ENCODE assay signal across 8 mouse cellular contexts in the genomic region with DNA sequence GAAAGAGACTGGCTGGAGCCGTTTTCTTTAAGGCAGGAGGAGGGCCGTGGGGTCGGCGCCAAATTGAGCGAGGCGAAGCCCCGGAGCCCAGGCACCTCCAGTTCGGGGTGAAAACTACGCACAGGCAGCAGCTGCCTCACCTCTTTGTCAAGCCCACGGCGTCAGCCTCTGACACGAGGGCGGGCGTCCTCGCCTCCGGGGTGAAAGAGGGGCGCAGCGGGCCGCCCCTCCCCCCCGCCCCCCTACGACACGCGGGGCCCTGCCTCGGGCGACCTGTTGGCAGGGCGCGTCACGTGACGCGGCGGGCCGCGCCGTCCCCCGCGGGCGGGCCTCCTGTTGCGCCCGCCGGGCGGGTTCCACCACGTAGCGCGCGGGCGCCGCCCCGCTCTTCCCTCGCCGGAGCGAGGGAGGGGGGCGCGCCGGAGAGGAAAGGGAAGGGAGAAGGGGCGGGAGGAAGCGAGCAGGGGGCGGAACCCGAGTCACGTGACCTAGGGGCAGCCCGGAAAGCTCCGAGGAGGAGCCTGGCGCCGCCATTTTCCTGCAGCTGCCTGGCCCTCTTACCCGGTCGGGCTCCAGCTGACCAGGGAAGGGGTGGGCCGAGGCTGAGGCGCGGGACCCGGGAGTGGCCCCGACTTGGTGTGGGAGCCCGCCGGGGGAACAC. TPM values are rescaled to one million over a fixed set of nuclear protein-coding genes. Genes with fewer than 3 reads are reported as not detected.
DNase-seq lines count a peak whose midpoint lies in the region; ATAC-seq and TF ChIP-seq lines count a peak whose summit lies in the region.

A gene (plus strand): TSS at position 482 of the 661 bp plus-strand sequence.

- ATAC-seq in embryonic facial prominence, embryonic 14.5 days (ENCODE audit: low read depth), result peak; percentile 94
- peak; percentile 96 for ATAC-seq in limb, embryonic 14.5 days (ENCODE audit: low FRiP score, low read depth)
- peak; percentile 95 for ATAC-seq in midbrain, postnatal 0 days (ENCODE audit: low FRiP score)

- TF ChIP-seq POLR2A in limb, embryonic 14.5 days (IDR thresholded peaks at IDR 0.05; ENCODE audit: borderline replicate concordance, extremely low read depth, insufficient read depth, insufficient read length), result peak; percentile 80; the same call in 1 of the 2 replicates

- DNase-seq in 3T3-L1 (ENCODE audit: low read depth, low spot score), result peak; percentile 92
- peak; percentile 94 to 97 for DNase-seq in adrenal gland, postnatal 4 days (ENCODE audit: low spot score in 2 of 2)
- DNase-seq in embryonic facial prominence, embryonic 14.5 days (ENCODE audit: low spot score), result peak; percentile 98
- peak; percentile 97 for DNase-seq in heart, adult 8-10 months (ENCODE audit: low spot score)
- DNase-seq in kidney, adult 9 months, result peak; percentile 98
- DNase-seq in limb, embryonic 14.5 days (ENCODE audit: low spot score), result peak; percentile 98
- peak; percentile 98 for DNase-seq in midbrain, postnatal 0 days (ENCODE audit: low spot score)
- peak; percentile 97 to 98 for DNase-seq in spleen, postnatal 14 days (ENCODE audit: low spot score in 2 of 2)

- peak within 1 kb of the TSS; percentile 96 for H3K4me3 ChIP-seq in embryonic facial prominence, embryonic 14.5 days (ENCODE audit: low read depth, low read length)
- peak within 1 kb of the TSS; percentile 95 for H3K4me3 ChIP-seq in limb, embryonic 14.5 days (replicated peaks; ENCODE audit: low read length)
- peak within 1 kb of the TSS; percentile 97 for H3K4me3 ChIP-seq in midbrain, postnatal 0 days (ENCODE audit: low read depth, low read length)

- no peaks in the 10 kb centered on the region for H3K27me3 ChIP-seq in embryonic facial prominence, embryonic 14.5 days (replicated peaks; ENCODE audit: control insufficient read depth, insufficient read depth, low read length)
- H3K27me3 ChIP-seq in limb, embryonic 14.5 days (ENCODE audit: control insufficient read depth, insufficient read depth, low read length), result no peaks in the 10 kb centered on the region
- H3K27me3 ChIP-seq in midbrain, postnatal 0 days (ENCODE audit: insufficient read depth, low read length), result no peaks in the 10 kb centered on the region

- WGBS in embryonic facial prominence, embryonic 14.5 days, result 3% methylated on average over 6 of the region's 72 CpGs
- 0% methylated on average over 13 of the region's 72 CpGs for WGBS in limb, embryonic 14.5 days
- WGBS in midbrain, postnatal 0 days, result 1% methylated on average over 36 of the region's 72 CpGs

- peaks cover 12% of the 10 kb centered on the region; the same call in 1 of the 2 replicates for H3K4me1 ChIP-seq in embryonic facial prominence, embryonic 14.5 days (ENCODE audit: control insufficient read depth, insufficient read depth, low read length)
- H3K4me1 ChIP-seq in limb, embryonic 14.5 days (ENCODE audit: control insufficient read depth, insufficient read depth, low read length), result peaks cover 11% of the 10 kb centered on the region
- H3K4me1 ChIP-seq in midbrain, postnatal 0 days (ENCODE audit: insufficient read depth, low read length), result peaks cover 3% of the 10 kb centered on the region; the same call in 1 of the 2 replicates

- no peak for TF ChIP-seq CTCF in midbrain, postnatal 0 days (IDR thresholded peaks at IDR 0.05)

- peak within 1 kb of the TSS; percentile 89 for H3K4me2 ChIP-seq in embryonic facial prominence, embryonic 14.5 days (ENCODE audit: low read depth, low read length)
- peak within 1 kb of the TSS; percentile 62 for H3K4me2 ChIP-seq in limb, embryonic 14.5 days (replicated peaks; ENCODE audit: low read depth, low read length, severe bottlenecking)
- peak within 1 kb of the TSS; percentile 57 for H3K4me2 ChIP-seq in midbrain, postnatal 0 days (ENCODE audit: low read depth, low read length, poor library complexity, severe bottlenecking)

- no peaks in the 10 kb centered on the region for H3K9me3 ChIP-seq in embryonic facial prominence, embryonic 14.5 days (ENCODE audit: control insufficient read depth, low read length)
- no peaks in the 10 kb centered on the region for H3K9me3 ChIP-seq in limb, embryonic 14.5 days (ENCODE audit: control insufficient read depth, low read length)
- H3K9me3 ChIP-seq in midbrain, postnatal 0 days (ENCODE audit: low read length), result no peaks in the 10 kb centered on the region

- no peaks in the 10 kb centered on the region for H3K36me3 ChIP-seq in embryonic facial prominence, embryonic 14.5 days (ENCODE audit: control insufficient read depth, insufficient read depth, low read length)
- no peaks in the 10 kb centered on the region for H3K36me3 ChIP-seq in limb, embryonic 14.5 days (ENCODE audit: control insufficient read depth, insufficient read depth, low read length)
- no peaks in the 10 kb centered on the region for H3K36me3 ChIP-seq in midbrain, postnatal 0 days (ENCODE audit: insufficient read depth, low read length)

- H3K9ac ChIP-seq in embryonic facial prominence, embryonic 14.5 days (ENCODE audit: low read depth, low read length), result peak within 1 kb of the TSS; percentile 99
- peak within 1 kb of the TSS; percentile 96 for H3K9ac ChIP-seq in limb, embryonic 14.5 days (ENCODE audit: low read depth, low read length, severe bottlenecking)
- peak within 1 kb of the TSS; percentile 94 for H3K9ac ChIP-seq in midbrain, postnatal 0 days (replicated peaks; ENCODE audit: low read length, poor library complexity, severe bottlenecking)

- peak within 1 kb of the TSS; percentile 99 for H3K27ac ChIP-seq in embryonic facial prominence, embryonic 14.5 days (replicated peaks; ENCODE audit: low read depth, low read length)
- peak within 1 kb of the TSS; percentile 99 for H3K27ac ChIP-seq in limb, embryonic 14.5 days (replicated peaks; ENCODE audit: low read depth, low read length)
- H3K27ac ChIP-seq in midbrain, postnatal 0 days (ENCODE audit: low read depth, low read length), result peak within 1 kb of the TSS; percentile 92

RNA-seq across cellular contexts. Expression of the gene that starts here (rescaled TPM):
- 100 to 1,000 TPM; 198 to 211 TPM for total RNA-seq in adrenal gland, postnatal 4 days (2021)
- polyA plus RNA-seq in embryonic facial prominence, embryonic 14.5 days (2014; fragmentation: Nextera tagmentation; extraction: Ambion mirVana), result 59.0 and 60.0 TPM in 2 replicates
- total RNA-seq in heart, adult 8-10 months (2022), result 100 to 1,000 TPM in 2 of 4 experiments, 10 to 100 TPM in 2; 88.7 to 106 (median 101) TPM
- 153 and 155 TPM in 2 replicates for polyA plus RNA-seq in limb, embryonic 14.5 days (2012; rRNA removed)
- polyA plus RNA-seq in limb, embryonic 14.5 days (2014; fragmentation: Nextera tagmentation; extraction: Ambion mirVana), result 53.6 and 59.6 TPM in 2 replicates
- total RNA-seq in midbrain, postnatal 0 days (2014; rRNA removed), result 173 and 215 TPM in 2 replicates
- 20.2 and 24.8 TPM in 2 replicates for polyA plus RNA-seq in midbrain, postnatal 0 days (2015; fragmentation: Nextera tagmentation; extraction: Ambion mirVana)

Comparison
In these comparisons a context has a peak if more than half of its experiments do, and no peak if none do; other contexts are left out.
1. Peak in every context shown above with its lines: DNase-seq, ATAC-seq, H3K4me3 ChIP-seq and H3K27ac ChIP-seq.